Mouse (Mus musculus) heart, adult 11 months (tissue): ENCODE results near the gene Sbk3.
A peak's percentile ranks its signal among the peaks of the same experiment; 100 is the strongest.

ENCODE experiments used
- DNase-seq: peaks from one replicate; pipeline ENCODE4 v3.0.0; 2022

Sbk3 gene

DNA sequence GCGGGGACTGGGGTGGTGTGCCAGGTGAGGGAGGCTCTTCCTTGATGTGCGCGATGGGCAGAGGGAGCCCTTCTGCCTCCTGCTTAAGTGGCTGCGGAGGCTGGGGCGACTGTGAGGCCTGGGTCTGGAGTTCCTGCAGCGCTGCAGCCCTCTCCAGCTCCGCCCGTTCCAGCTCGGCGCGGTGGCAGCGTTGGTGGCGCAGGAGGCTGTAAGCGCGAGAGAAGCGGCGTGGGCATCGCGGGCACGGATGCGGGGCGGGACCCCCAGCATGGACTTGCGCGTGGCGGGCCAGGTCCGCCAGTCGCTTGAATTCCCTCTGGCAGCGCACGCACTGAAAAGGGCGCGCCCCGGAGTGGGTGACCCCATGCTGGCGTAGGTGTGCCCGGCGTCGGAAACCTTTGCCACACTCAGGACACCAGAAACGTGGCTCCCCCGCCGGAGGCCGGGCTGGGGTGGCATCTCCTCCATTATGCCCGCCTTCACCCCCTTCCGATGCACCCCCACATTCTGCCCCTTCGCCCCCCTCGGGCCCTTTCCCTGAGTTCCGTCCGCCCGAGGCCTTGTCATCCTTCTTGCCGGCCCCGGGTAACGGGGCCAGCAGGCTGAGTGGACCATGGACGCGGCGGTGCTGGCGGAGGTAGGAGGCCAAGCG is 22.5 kb upstream of the Sbk3 start:
- no peak for DNase-seq

DNA sequence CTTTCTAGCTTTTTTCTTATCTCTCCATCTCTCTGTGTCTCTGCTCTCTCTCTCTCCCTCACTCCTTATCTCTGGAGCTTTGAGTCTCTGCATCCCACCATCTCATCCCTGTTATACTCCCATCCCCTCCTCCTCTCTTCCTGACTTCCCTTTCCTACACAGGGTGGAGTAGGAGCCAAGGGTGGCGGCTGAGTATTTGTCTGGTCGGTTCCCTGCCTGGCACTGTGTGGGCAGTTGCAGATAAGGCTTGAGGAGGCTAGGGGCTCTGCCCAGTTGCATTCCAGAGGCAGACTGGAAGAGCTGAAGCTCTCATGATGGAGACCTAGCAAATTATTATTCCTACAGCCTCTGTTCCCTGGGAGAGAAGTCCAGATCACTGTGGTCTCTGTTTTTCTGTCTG is 17.3 kb upstream of the Sbk3 start:
- DNase-seq, result no peak

DNA sequence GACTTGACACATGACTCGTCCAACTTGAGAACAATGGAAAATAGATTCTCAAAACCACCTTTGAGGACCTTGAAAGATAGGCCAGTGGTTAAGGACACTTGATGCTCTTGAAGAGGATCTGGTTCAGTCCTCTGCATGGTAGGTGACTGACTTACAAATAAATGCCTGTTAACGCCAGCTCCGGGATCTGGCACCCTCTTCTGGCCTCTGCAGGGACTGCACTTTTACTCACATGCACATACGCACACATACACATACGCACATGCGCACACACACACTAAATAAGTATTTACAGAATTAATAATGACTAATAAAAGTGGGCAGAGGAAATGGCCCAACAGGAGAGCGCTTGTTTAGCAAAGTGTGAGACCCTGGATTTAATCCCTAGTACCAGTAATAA is 5.9 kb upstream of the Sbk3 start:
- DNase-seq, result no peak

DNA sequence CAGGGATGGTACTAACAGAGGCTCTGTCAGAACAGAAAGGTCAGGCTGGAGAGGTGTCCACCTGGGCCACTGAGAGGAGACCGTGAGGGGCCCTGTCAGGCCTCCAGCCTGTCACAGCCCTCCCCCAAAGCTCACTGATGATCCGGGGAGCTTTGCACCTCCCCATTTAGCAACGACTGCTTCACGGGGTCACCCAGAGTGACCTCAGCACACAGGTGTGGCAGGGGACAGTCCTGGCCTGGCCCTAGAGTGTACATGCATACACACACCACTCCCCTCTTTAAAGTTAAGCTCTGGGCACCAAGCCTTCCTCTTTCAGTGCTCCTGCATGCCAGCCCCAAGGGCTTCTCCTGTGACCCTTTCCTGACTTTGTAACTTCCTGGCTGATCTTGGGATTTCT is 4.5 kb upstream of the Sbk3 start:
- no peak for DNase-seq

DNA sequence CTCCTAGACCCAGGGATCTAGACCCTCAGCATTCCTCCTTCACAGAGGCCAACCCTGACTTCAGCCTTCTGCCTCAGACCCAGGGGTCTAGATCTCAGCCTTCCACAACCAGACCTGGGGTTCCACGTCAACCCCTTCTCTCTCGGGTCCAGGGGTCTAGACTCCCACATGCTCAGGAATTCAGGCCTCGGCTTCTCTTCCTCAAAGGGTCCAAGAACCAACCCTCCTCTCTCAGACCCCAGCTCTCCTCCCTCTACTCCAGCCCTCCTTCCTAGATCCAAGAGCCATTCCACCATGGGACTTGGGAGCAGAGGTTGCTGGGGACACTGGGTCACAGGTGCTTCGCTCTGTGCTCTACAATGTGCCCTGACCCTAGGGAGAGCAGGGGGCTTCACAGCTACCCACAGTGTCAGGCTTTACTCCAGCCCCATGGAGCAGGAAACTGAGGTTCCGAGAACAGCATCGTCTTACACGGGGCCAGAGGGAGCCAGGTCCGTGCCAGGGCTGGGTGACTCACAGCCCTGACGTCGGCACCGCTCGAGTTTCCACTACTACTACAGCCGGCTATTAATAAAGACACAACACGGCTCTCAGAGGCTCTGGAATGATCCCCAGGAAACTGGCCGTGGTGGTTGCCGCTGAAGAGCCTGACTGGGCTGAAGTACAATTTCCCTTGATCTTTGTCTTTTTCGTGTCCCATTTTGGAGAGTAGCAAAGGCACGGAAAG is 1.5 kb upstream of the Sbk3 start:
- DNase-seq, result peak; percentile 98

DNA sequence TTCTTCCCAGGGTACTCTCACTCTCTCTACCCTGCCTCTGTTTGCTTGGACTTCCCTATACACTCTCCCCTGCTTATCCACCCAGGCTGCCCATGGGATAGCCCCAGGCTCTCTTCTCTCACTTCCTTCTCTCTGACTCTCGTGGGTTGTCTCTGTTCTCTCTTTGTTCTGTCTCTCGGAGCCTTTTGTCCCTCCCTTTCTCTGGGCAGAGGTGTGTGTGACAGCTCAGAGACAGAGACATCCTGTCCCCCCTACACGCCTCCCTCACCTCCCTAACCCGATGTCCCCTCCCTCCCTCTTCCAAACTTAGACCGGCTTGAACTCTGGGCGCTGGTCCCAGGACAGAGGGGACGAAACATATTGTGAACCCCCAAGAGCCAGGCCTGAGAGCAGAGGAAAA is 742 bp upstream of the Sbk3 start:
- DNase-seq, result peak; percentile 97

GRCm38 (mm10) chr7:4964988-4965387 is 6.0 kb downstream of the Sbk3 start:
- DNase-seq, result no peak

DNA sequence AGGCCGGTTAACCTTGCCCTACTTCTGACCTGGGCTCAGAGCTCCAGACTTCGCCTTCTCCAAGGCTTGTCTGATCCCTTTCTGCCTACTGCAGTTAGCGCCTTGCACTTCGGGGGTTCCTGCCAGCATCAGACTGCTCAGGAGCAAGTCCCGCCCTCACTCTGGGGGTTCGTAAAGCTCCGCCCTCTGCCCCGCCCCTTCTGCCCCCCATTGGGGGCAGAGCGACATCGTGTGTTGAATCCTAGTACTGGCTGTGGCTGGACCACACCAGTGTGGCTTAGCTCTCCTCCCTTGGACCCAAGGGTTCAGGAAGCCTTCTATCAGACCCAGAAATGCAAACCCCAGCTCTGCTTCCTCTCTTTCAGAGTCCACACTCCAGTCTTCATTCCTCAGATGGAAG is 6.7 kb downstream of the Sbk3 start, which contains the start of gene Sbk2:
Gene Sbk2 (minus strand): TSS at position 135 of the 400 bp plus-strand sequence.
- peak; percentile 97 for DNase-seq

GRCm38 (mm10) chr7:4963527-4963926 is 7.4 kb downstream of the Sbk3 start:
- DNase-seq, result no peak

DNA sequence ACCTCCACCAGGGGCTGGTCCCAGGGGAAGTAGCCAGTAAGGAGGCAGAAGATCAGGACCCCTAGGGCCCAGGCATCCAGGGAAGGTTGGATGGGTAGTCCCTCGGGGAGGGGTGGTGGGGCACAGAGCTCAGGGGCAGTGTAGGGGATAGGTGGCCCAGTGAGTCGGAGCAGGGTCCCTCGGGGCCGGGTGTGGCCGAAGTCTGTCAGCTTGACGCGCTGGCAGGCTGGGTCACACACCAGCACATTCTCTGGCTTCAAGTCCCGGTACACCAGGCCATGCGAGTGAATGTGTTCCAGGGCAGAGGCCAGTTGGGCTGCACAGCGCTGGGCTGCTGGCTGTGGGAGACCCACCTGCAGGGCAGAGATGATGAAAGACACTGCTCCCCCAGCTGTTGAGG is 13.6 kb downstream of the Sbk3 start:
- DNase-seq, result peak; percentile 90

- peak; percentile 96 for DNase-seq
Observed at GRCm38 (mm10) chr7:4953815-4954445, 17.0 kb downstream of the Sbk3 start.

- DNase-seq, result peak; percentile 98
Observed at GRCm38 (mm10) chr7:4950561-4951342, 20.2 kb downstream of the Sbk3 start.

GRCm38 (mm10) chr7:4948386-4948785 is 22.6 kb downstream of the Sbk3 start:
- DNase-seq, result no peak

- peak; percentile 98 for DNase-seq
Observed at GRCm38 (mm10) chr7:4947855-4948254, 23.1 kb downstream of the Sbk3 start.

GRCm38 (mm10) chr7:4943223-4943815 is 27.6 kb downstream of the Sbk3 start:
- DNase-seq, result peak; percentile 99

DNA sequence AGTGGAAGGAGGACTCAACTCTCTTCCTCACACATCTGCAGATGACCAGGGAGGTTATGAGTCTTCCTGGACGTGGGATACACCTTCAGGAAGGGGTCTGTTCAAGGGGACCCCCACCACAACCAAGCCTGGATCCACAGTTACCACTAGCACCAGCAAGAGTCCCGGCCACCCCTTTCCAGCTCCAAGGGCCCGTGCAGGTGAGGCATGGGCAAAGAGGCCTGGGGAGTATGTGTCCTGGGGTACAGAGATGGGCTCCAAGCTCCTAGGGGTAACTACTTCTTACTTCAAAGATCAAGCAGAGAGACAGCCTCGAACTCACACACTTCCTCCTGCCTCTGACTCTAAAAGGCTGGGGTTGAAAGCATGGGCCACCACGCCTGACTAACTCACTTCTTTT is 28.3 kb downstream of the Sbk3 start:
- DNase-seq, result peak; percentile 93

DNA sequence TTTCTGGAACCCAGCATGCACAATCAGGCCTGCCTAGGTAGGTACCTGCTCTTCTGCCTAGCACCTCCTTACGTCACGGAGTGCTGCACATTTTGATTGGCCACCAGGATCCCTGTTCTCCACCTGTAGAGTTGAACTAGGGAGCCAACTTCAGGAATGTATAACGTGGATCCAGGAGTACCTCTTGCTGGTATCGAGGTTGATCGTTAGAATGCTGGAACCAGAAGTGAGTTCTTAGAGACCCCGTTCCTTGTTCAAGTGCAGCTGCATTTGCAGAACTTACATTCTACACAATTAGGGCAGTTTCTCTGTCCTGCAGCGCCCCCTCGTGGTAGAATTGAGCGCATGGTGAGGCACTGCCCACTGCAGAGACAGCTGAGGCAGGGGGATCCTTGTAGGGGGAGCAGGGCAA is 30.9 kb downstream of the Sbk3 start:
- DNase-seq, result peak; percentile 97

GRCm38 (mm10) chr7:4938456-4938855 is 32.5 kb downstream of the Sbk3 start:
- DNase-seq, result peak; percentile 94

- peak; percentile 90 for DNase-seq
Observed at GRCm38 (mm10) chr7:4937392-4937791, 33.6 kb downstream of the Sbk3 start.

GRCm38 (mm10) chr7:4936832-4937231 is 34.1 kb downstream of the Sbk3 start:
- DNase-seq, result peak; percentile 86

GRCm38 (mm10) chr7:4934160-4934914 is 36.6 kb downstream of the Sbk3 start:
- no peak for DNase-seq

- DNase-seq, result no peak
Observed at GRCm38 (mm10) chr7:4933103-4933502, 37.9 kb downstream of the Sbk3 start.
